Mouse (Mus musculus) heart, embryonic 16.5 days (tissue): Measurements from ENCODE around the gene Zfp212. TPM values are rescaled to one million over a fixed set of nuclear protein-coding genes. Genes with fewer than 3 reads are reported as not detected.

Experiments
- ATAC-seq: fragments of 200-750 bp; cut with Nextera tagmentation; replicated peaks from 2 replicates; pipeline ENCODE4 v1.8.0; 2017; ENCODE audit warnings: moderate number of reproducible peaks; ENCODE audit not compliant: insufficient read depth, low FRiP score; ENCODE audit errors: extremely low read depth
- H3K27ac ChIP-seq: fragments of 300-500 bp; sonication (generic); 2 replicates; pipeline ENCODE4 v1.5.1; 2014; ENCODE audit warnings: mild to moderate bottlenecking, low read length, control low read depth, moderate library complexity
- H3K27me3 ChIP-seq: fragments of 300-500 bp; sonication (generic); 2 replicates; pipeline ENCODE4 v1.6.1; 2014; ENCODE audit warnings: low read length, mixed read lengths; ENCODE audit not compliant: control insufficient read depth, insufficient read depth
- H3K36me3 ChIP-seq: fragments of 300-500 bp; sonication (generic); 2 replicates; pipeline ENCODE4 v1.6.1; 2014; ENCODE audit not compliant: control insufficient read depth, insufficient read depth
- H3K4me1 ChIP-seq: fragments of 300-500 bp; sonication (generic); 2 replicates; pipeline ENCODE4 v1.6.1; 2014; ENCODE audit warnings: low read length, mixed read lengths; ENCODE audit not compliant: control insufficient read depth, insufficient read depth
- H3K4me2 ChIP-seq: fragments of 300-500 bp; sonication (generic); 2 replicates; pipeline ENCODE4 v1.6.1; 2014; ENCODE audit warnings: low read depth, mild to moderate bottlenecking, control low read depth, low read length
- H3K4me3 ChIP-seq: fragments of 300-500 bp; sonication (generic); 2 replicates; pipeline ENCODE4 v1.5.1; 2014; ENCODE audit warnings: mild to moderate bottlenecking, control low read depth, low read length
- H3K9ac ChIP-seq: fragments of 300-500 bp; sonication (generic); 2 replicates; pipeline ENCODE4 v1.6.1; 2014; ENCODE audit warnings: low read length, control low read depth
- H3K9me3 ChIP-seq: fragments of 300-500 bp; sonication (generic); replicated peaks from 2 replicates; pipeline ENCODE4 v1.6.1; 2016; ENCODE audit warnings: low read length; ENCODE audit not compliant: control insufficient read depth
- WGBS: fragments of 180-500 bp; shearing (Covaris S2); extraction: QIAGEN DNeasy Blood & Tissue Kit; methylation state at CpG from one replicate; pipeline ENCODE4 v1.1.7; 2014; 5-methylcytosine and 5-hydroxymethylcytosine counted together
- polyA plus RNA-seq: library from polyadenylated mRNA; unstranded; fragments of >200 nt; fragmentation: Nextera tagmentation; extraction: Ambion mirVana; gene quantifications from 2 replicates; pipeline ENCODE4 v1.2.1, GENCODE M21; 2015

Zfp212 gene
- polyA plus RNA-seq: 10.3 and 10.9 TPM in 2 replicates

DNA sequence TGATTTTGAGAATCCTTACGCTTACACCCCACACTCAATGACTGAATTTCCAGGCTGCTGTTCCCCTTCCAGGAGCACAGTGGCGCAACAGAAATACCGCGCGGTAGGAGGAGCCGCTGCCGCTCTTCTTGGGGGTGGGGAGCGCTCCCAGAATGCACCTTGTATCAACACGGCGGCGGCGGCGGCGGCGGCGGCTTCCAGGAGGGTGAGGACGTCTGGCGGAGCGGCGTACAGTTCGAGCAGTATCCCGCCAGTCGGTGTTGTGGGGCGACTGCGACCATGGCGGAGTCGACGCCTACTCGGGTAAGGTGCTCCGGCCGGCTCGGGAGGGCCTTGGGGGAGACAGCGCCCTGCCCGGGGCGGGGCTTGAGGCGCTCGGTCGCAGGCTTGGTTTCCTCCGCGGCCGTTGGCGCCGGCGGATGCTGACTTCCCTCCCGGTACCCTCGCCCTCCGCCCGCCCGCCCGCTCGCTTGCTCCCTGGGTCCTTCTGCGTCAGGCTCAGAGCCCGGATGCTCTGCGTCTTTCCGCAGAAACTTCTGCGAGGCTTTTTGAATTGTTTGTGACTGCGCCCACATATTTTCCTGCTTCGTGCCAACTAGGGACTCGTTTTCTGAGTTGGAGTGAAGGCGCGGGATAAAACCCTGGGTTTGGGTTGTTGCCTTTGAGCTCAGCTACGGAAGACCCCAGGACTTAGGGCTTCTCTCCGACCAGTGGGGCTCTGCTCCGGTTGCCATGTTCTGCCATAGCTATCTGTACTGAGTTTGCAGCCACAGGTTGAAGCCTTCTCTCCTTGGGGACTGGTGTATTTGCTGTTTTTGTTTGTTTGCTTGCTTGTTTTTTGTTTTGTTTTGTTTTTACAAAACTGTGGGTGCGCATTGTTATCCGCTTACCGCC is at the start of gene Zfp212:
Zfp212 (plus strand) TSS at position 30 of the 894 bp plus-strand sequence.
- peak within 1 kb of the TSS; percentile 97 for H3K27ac ChIP-seq
- 1% methylated on average over 61 of the region's 67 CpGs for WGBS
- peak within 1 kb of the TSS; percentile 95 for H3K9ac ChIP-seq
- H3K4me2 ChIP-seq: peak within 1 kb of the TSS; percentile 74
- no peaks in the 10 kb centered on the region for H3K36me3 ChIP-seq
- H3K4me1 ChIP-seq: peaks cover 20% of the 10 kb centered on the region
- H3K27me3 ChIP-seq: no peaks in the 10 kb centered on the region
- ATAC-seq: peak; percentile 95
- peak within 1 kb of the TSS; percentile 83 for H3K4me3 ChIP-seq
- H3K9me3 ChIP-seq: no peaks in the 10 kb centered on the region

- Histone ChIP-seq H3K36me3 (peaks cover 5% of the 10 kb centered on the region; the same call in 1 of the 2 replicates), H3K27ac (no peak overlapping the region), H3K4me2 (no peak overlapping the region), H3K9me3 (no peaks in the 10 kb centered on the region), H3K4me3 (no peak overlapping the region), H3K9ac (no peak overlapping the region), H3K27me3 (no peaks in the 10 kb centered on the region), H3K4me1 (no peaks in the 10 kb centered on the region)
- 86% methylated on average over 5 of the region's 5 CpGs for whole genome bisulfite sequencing
- ATAC-seq: no peak
Observed at GRCm38 (mm10) chr6:47872266-47872665, 48.0 kb upstream of the Zfp212 start.

DNA sequence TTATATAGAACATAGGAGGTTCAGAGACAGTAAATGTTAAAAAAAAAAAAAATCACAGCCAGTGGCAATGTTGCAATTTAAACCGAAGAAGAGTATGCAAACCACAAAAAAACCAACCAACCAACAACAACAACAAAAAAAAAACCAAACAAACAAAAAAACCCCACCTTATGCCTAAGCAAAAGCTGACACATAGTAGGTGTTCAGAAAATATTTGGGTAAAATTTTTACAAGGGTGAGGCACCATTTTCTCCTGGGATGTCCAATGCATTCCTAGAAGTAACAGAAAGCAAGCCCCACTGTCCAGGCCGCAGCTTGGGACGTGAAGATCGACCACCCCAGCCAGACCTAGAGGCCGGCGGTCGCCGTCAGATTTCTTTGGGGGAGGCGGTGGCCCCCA is 43.2 kb upstream of the Zfp212 start, which contains the start of gene Zfp282:
Zfp282 (plus strand) TSS at position 147 of the 400 bp plus-strand sequence.
- WGBS: 6% methylated on average over 9 of the region's 9 CpGs
- no peak for ATAC-seq
- H3K36me3 ChIP-seq: peaks cover 14% of the 10 kb centered on the region
- H3K4me2 ChIP-seq: peak within 1 kb of the TSS; percentile 97
- H3K4me1 ChIP-seq: peaks cover 14% of the 10 kb centered on the region
- no peaks in the 10 kb centered on the region for H3K27me3 ChIP-seq
- H3K27ac ChIP-seq: peak within 1 kb of the TSS; percentile 97
- H3K9me3 ChIP-seq: no peaks in the 10 kb centered on the region
- peak within 1 kb of the TSS; percentile 97 for H3K9ac ChIP-seq
- peak within 1 kb of the TSS; percentile 90 for H3K4me3 ChIP-seq

GRCm38 (mm10) chr6:47877461-47878132 is 42.7 kb upstream of the Zfp212 start:
- peak overlapping the region; percentile 97 for H3K4me2 ChIP-seq
- peaks cover 14% of the 10 kb centered on the region for H3K4me1 ChIP-seq
- peak overlapping the region; percentile 90 for H3K4me3 ChIP-seq
- peak overlapping the region; percentile 97 for H3K27ac ChIP-seq
- no peaks in the 10 kb centered on the region for H3K27me3 ChIP-seq
- no peaks in the 10 kb centered on the region for H3K9me3 ChIP-seq
- H3K36me3 ChIP-seq: peaks cover 19% of the 10 kb centered on the region
- ATAC-seq: peak; percentile 96
- under 1% methylated on average over 70 of the region's 71 CpGs for WGBS
- H3K9ac ChIP-seq: peak overlapping the region; percentile 97

GRCm38 (mm10) chr6:47878133-47878514 is 42.2 kb upstream of the Zfp212 start:
- Histone ChIP-seq H3K27me3 (no peaks in the 10 kb centered on the region), H3K4me3 (peak overlapping the region; percentile 90), H3K36me3 (peaks cover 24% of the 10 kb centered on the region), H3K27ac (peak overlapping the region; percentile 97), H3K9ac (peak overlapping the region; percentile 97), H3K4me2 (peak overlapping the region; percentile 97), H3K4me1 (peaks cover 14% of the 10 kb centered on the region), H3K9me3 (no peaks in the 10 kb centered on the region)
- 2% methylated on average over 11 of the region's 11 CpGs for WGBS
- no peak for ATAC-seq

- Histone ChIP-seq H3K4me3 (peak overlapping the region; percentile 90), H3K9ac (peak overlapping the region; percentile 97), H3K36me3 (peaks cover 29% of the 10 kb centered on the region), H3K4me1 (peaks cover 14% of the 10 kb centered on the region), H3K27ac (peak overlapping the region; percentile 97; the same call in 1 of the 2 replicates), H3K27me3 (no peaks in the 10 kb centered on the region), H3K9me3 (no peaks in the 10 kb centered on the region), H3K4me2 (peak overlapping the region; percentile 97)
- ATAC-seq: no peak
- WGBS: 44% methylated on average over 3 of the region's 3 CpGs
Observed at GRCm38 (mm10) chr6:47878593-47878992, 41.7 kb upstream of the Zfp212 start.

DNA sequence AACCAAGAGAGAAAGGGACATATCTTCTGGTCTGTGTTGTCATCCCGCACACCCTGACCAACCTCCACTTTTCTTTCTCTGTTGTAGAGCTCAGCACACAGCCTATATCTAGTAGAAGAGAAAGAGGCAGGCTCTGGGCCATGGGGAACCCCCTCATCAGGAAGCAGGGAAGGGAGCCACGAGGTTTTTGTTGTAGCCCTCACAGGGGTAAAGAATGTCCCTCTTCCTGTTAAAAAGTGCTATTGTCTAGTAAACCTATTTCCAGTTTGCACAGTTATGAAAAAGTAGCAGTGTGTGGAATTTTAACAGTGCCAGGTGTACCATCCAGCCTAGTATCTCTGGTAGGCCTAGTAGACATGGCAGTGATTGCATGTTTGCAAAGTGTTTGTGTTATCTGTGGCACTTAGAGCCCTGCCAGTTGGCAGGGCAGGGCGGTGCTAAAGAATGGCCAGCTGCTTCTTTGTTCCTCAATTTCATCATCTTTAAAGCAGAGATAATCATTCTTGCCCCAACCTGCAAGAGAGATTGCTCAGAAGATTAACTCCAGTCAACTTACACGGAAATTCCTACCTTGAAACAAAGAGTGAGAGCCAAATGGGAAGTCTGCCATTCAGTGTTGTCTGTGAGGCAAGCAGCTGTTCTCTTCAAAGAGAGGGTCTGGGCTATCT is 41.1 kb upstream of the Zfp212 start:
- Histone ChIP-seq H3K9me3 (no peaks in the 10 kb centered on the region), H3K4me1 (peaks cover 14% of the 10 kb centered on the region), H3K36me3 (peaks cover 33% of the 10 kb centered on the region), H3K27me3 (no peaks in the 10 kb centered on the region), H3K4me3 (peak overlapping the region; percentile 90), H3K27ac (no peak overlapping the region), H3K4me2 (peak overlapping the region; percentile 97), H3K9ac (peak overlapping the region; percentile 7)
- WGBS: 58% methylated on average over 4 of the region's 4 CpGs
- no peak for ATAC-seq

GRCm38 (mm10) chr6:47880166-47880565 is 40.1 kb upstream of the Zfp212 start:
- 93% methylated on average over 10 of the region's 10 CpGs for WGBS
- Histone ChIP-seq H3K27ac (no peak overlapping the region), H3K36me3 (peaks cover 40% of the 10 kb centered on the region), H3K4me1 (peaks cover 14% of the 10 kb centered on the region), H3K27me3 (no peaks in the 10 kb centered on the region), H3K9me3 (no peaks in the 10 kb centered on the region), H3K4me3 (no peak overlapping the region), H3K4me2 (no peak overlapping the region), H3K9ac (no peak overlapping the region)
- ATAC-seq: no peak
